Mouse (Mus musculus) cortical plate, adult 2 months (tissue): ENCODE results near the gene Rxfp2.

Experiments used
- CTCF ChIP-seq: fragments of 200-500 bp; IDR thresholded peaks from 2 replicates; pipeline ENCODE4 v1.5.1; 2011; ENCODE audit warnings: mild to moderate bottlenecking, control low read depth, low read length; ENCODE audit not compliant: insufficient read depth; ENCODE audit errors: extremely low read depth
- POLR2A ChIP-seq: fragments of 200-500 bp; IDR thresholded peaks from 2 replicates; pipeline ENCODE4 v1.6.1; 2011; ENCODE audit warnings: mild to moderate bottlenecking, low read length, control low read depth; ENCODE audit not compliant: insufficient read depth; ENCODE audit errors: extremely low read depth

DNA sequence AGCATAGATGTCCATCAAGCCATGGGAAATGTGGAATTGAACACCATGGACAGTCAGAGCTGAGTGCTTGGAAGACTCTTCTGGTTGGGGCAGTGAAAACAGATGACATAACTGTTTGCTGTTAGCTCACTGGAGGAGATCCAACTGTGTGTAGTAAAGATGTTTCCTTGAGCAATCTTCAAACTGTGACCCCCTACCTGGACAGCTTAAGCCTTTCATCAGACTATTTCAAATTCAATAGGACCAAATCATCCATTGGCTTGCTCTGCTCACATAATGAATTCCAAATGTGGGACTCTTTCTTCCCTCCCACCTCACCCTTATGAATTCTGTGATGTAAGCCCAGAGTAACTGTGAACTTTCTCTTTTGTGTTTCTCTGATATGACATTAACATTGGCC, 53.3 kb downstream of the Rxfp2 start:
- no peak for TF ChIP-seq CTCF
- no peak for TF ChIP-seq POLR2A
